Mouse (Mus musculus) neural tube, embryonic 15.5 days (tissue): ENCODE measurements around the gene Trim26. TPM values are rescaled to one million over a fixed set of nuclear protein-coding genes. Genes with fewer than 3 reads are reported as not detected.

Experiments used
- ATAC-seq: fragments of 200-750 bp; cut with Nextera tagmentation; 2 replicates; pipeline ENCODE4 v1.8.0; 2017; ENCODE audit warnings: mild to moderate bottlenecking, moderate TSS enrichment, moderate library complexity; ENCODE audit not compliant: low FRiP score
- H3K27ac ChIP-seq: fragments of 300-500 bp; sonication (generic); replicated peaks from 2 replicates; pipeline ENCODE4 v1.5.1; 2015; ENCODE audit warnings: mild to moderate bottlenecking, inconsistent platforms
- H3K27me3 ChIP-seq: fragments of 300-500 bp; sonication (generic); replicated peaks from 2 replicates; pipeline ENCODE4 v1.6.1; 2015; ENCODE audit warnings: inconsistent platforms
- H3K36me3 ChIP-seq: fragments of 300-500 bp; sonication (generic); 2 replicates; pipeline ENCODE4 v1.6.1; 2015; ENCODE audit warnings: inconsistent platforms
- H3K4me1 ChIP-seq: fragments of 300-500 bp; sonication (generic); 2 replicates; pipeline ENCODE4 v1.6.1; 2015; ENCODE audit warnings: inconsistent platforms
- H3K4me2 ChIP-seq: fragments of 300-500 bp; sonication (generic); 2 replicates; pipeline ENCODE4 v1.6.1; 2015; ENCODE audit warnings: inconsistent platforms, mild to moderate bottlenecking, moderate library complexity
- H3K4me3 ChIP-seq: fragments of 300-500 bp; sonication (generic); replicated peaks from 2 replicates; pipeline ENCODE4 v1.5.1; 2015; ENCODE audit warnings: mild to moderate bottlenecking, inconsistent platforms
- H3K9ac ChIP-seq: fragments of 300-500 bp; sonication (generic); replicated peaks from 2 replicates; pipeline ENCODE4 v1.6.1; 2015; ENCODE audit warnings: mild to moderate bottlenecking, inconsistent platforms
- H3K9me3 ChIP-seq: fragments of 300-500 bp; sonication (generic); replicated peaks from 2 replicates; pipeline ENCODE4 v1.6.1; 2016; ENCODE audit warnings: inconsistent platforms
- WGBS: fragments of 180-500 bp; shearing (Covaris S2); methylation state at CpG from one replicate; pipeline ENCODE4 v1.1.7; 2015; ENCODE audit warnings: mixed read lengths; 5-methylcytosine and 5-hydroxymethylcytosine counted together
- polyA plus RNA-seq: library from polyadenylated mRNA; unstranded; fragments of >200 nt; fragmentation: Nextera tagmentation; extraction: Ambion mirVana; gene quantifications from 2 replicates; pipeline ENCODE4 v1.2.1, GENCODE M21; 2015

The Trim26 gene
- polyA plus RNA-seq, 1 experiment from 2014 or later = 51.2 TPM

DNA sequence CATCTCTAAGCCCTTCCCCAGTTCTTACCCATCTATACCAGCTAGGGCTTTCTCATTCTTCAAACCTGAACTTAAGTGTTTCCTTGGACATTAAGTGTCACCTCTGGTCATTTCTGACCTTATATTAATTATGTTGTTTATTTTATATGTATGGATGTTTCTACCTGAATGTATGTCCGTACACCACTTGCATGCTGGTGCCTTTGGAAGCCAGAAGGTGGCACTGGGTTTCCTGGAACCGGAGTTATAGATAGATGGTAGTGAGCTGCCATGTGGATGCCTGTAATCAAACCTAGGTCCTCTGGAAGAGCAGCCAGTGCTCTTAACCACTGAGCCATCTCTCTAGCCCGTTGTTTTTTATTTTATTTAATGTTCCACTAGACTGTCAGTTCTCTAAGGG is 18.6 kb downstream of the Trim26 start:
- Histone ChIP-seq H3K4me2 (no peak overlapping the region), H3K9ac (no peak overlapping the region), H3K27me3 (no peaks in the 10 kb centered on the region), H3K27ac (no peak overlapping the region), H3K9me3 (no peaks in the 10 kb centered on the region), H3K4me3 (no peak overlapping the region), H3K36me3 (peaks cover 93% of the 10 kb centered on the region), H3K4me1 (no peaks in the 10 kb centered on the region)
- 92% methylated on average over 3 of the region's 3 CpGs for WGBS
- ATAC-seq = no peak

DNA sequence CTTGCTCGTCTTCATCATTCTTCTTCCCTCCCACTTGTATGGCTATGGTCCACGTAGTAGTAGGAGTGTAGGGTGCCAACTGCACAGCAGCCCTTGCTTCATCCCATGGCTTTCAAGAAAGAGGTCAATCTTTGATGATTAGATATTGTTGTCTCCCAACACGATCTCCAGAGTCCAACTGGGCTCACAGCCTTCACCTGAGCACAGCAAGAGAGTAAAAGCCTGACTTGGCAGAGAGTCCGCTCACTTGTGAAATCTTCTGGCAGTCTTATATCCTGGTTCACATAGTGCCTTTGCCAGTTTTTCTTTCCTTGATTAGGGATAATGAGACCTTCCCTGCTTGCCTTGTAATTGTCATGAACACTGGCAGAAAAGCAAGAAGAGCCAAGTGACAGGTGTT is 19.3 kb downstream of the Trim26 start:
- no peak overlapping the region for H3K4me3 ChIP-seq
- H3K9me3 ChIP-seq = no peaks in the 10 kb centered on the region
- H3K9ac ChIP-seq = no peak overlapping the region
- no peak for ATAC-seq
- H3K27me3 ChIP-seq = no peaks in the 10 kb centered on the region
- no peaks in the 10 kb centered on the region for H3K4me1 ChIP-seq
- 97% methylated on average over 4 of the region's 4 CpGs for WGBS
- H3K4me2 ChIP-seq = no peak overlapping the region
- peaks cover 86% of the 10 kb centered on the region for H3K36me3 ChIP-seq
- H3K27ac ChIP-seq = no peak overlapping the region

DNA sequence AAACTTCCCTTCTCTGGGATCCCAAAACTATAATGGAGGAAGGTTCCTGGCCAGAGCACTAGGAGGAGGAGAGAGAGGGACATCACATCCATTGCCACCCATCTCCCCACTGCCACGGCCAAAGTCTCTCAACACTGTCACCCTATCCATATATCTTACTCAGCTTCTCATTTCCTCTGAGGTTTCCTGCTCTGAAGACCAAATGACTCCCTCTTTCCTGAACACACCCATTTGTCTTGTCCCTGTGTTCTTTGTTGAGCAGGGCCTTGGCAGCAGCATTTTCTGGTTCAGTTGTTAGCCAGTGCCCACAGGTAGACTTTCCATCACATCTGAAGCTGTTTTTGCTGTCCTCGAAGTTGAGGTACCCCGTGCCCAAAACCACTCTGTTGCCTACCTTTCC is 21.2 kb downstream of the Trim26 start:
- ATAC-seq = no peak
- no peaks in the 10 kb centered on the region for H3K4me1 ChIP-seq
- H3K9ac ChIP-seq = no peak overlapping the region
- H3K4me2 ChIP-seq = no peak overlapping the region
- WGBS = 94% methylated on average over 3 of the region's 3 CpGs
- H3K9me3 ChIP-seq = no peaks in the 10 kb centered on the region
- peaks cover 66% of the 10 kb centered on the region for H3K36me3 ChIP-seq
- H3K27me3 ChIP-seq = no peaks in the 10 kb centered on the region
- no peak overlapping the region for H3K27ac ChIP-seq
- no peak overlapping the region for H3K4me3 ChIP-seq

DNA sequence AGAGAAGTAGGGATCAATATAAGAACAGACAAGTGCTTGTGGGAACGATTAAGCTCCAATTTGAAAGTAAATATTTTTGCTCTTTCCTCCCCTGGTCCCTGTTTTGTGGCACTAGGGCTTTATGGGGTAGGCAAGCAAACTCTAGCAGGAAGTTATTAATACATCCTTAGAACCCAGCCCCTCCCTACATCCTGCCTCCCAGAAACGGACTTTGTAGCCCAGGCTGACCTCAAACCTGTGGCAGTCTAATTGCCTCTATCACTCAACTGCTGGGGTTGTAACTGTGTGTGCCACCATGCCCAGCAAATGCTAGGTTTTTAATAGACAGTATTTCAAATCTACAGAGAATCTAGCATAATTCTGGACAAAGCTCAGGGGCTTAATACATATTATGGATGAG is 24.7 kb downstream of the Trim26 start:
- Histone ChIP-seq H3K27me3 (peaks cover under 1% of the 10 kb centered on the region), H3K4me1 (peaks cover 2% of the 10 kb centered on the region), H3K36me3 (peaks cover 35% of the 10 kb centered on the region), H3K9me3 (no peaks in the 10 kb centered on the region), H3K4me3 (no peak overlapping the region), H3K27ac (no peak overlapping the region), H3K4me2 (no peak overlapping the region), H3K9ac (no peak overlapping the region)
- WGBS = 65% methylated on average over 2 of the region's 2 CpGs
- no peak for ATAC-seq

DNA sequence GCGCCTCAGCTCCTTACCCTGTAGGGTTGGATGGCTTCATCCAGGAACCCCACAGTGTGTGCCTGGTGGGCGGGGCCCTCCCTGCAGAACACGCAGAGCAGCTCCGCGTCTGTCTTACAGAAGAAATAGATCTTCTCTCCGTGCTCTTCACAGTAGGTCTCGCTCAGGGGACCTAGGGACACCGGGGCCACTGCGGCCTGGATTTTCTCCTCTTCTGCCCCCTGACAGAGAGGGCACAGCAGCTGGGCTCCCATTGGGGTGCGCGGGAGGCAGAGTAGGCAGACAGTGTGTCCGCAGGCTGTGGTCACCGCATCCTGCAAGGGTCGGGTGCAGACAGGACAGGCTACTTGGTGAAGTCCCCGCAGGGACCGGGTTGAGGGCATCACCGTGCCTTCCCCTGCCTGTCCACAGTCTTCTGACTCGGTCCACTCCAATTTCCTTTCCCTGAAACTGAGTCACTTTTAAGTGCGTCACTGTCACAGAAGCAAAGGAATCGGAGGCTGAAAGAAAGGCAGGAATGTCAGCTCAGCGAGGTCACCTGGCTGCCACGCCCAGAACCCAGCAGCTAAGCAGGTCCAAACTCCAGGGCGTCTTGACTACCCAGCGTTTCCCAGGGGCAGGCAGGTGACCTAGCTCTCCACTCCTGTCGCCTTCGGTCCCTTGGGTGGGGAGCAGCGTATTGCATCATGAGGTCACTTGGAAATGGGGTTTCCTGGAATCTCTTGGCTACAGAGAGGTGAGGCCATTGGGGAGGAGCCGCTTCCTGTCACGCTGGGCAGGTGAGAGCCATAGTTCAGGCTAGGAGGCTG is 30.0 kb downstream of the Trim26 start, which contains the start of gene Trim15:
Trim15 (minus strand) TSS at position 492 of the 809 bp plus-strand sequence.
- Histone ChIP-seq H3K4me2 (peak within 1 kb of the TSS; percentile 54), H3K4me3 (peak within 1 kb of the TSS; percentile 26), H3K36me3 (no peaks in the 10 kb centered on the region), H3K4me1 (peaks cover 9% of the 10 kb centered on the region), H3K27me3 (peaks cover 8% of the 10 kb centered on the region), H3K27ac (no peak within 1 kb of the TSS), H3K9ac (0 out of 2 replicates have a peak within 1 kb of the TSS, but pooled peaks have one; percentile 15), H3K9me3 (no peaks in the 10 kb centered on the region)
- peak; percentile 54 for ATAC-seq
- WGBS = 12% methylated on average over 29 of the region's 29 CpGs

DNA sequence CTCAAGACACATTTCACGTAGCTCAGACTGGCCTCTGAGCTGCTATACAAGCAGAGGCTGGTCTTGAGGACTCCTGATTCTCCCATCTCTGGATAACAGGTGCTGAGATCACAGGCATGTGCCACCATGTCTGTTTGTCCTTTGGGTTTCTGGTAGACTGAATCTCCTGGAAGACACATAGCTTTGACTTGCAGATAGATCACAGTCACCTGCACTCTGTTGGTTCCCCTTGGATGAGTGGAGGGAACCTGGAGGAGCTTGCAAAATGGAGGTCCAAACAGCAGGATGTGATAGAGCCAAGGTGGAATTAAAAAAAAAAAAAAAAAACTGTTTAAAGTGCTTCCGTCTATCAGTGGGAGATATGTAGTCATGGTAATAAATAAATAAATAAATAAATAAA is 31.9 kb downstream of the Trim26 start:
- no peak overlapping the region for H3K9ac ChIP-seq
- ATAC-seq = no peak
- 79% methylated on average over 2 of the region's 2 CpGs for WGBS
- no peak overlapping the region for H3K4me2 ChIP-seq
- peaks cover 9% of the 10 kb centered on the region for H3K4me1 ChIP-seq
- peaks cover 8% of the 10 kb centered on the region for H3K27me3 ChIP-seq
- no peak overlapping the region for H3K27ac ChIP-seq
- H3K4me3 ChIP-seq = no peak overlapping the region
- no peaks in the 10 kb centered on the region for H3K9me3 ChIP-seq
- H3K36me3 ChIP-seq = no peaks in the 10 kb centered on the region

DNA sequence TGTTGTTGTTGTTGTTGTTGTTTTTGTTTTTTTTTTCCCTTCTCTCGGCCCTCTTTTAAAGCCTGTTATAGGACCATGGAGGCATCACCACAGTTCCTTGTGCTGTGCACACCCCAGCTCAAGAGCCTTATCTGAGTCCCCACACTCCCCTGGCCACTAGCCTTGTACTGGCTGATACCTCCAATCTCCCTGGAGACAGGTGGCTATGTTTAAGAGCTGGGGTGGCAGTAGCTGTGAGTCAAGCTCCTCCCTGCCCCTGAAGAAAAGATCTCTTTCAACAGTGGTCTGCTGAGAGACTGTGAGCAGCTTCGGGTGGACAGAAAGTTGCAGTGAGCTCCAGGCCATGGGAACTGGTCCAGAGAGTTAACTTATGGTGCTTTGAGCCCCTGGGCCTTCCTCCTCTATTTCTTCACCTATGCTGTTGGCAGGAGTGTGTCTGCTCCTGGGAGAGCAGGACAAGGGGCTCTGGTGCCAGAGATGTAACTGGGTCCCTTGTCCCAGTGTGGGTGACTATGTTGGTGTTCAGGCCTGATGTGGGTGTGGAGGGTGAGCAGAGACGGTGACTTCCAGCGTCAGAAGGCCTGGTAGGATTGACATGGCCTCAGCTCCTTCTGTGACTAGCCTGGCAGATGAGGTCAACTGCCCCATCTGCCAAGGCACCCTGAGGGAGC is 32.5 kb downstream of the Trim26 start, which contains the start of gene Trim10:
Trim10 (plus strand) TSS at position 291 of the 671 bp plus-strand sequence.
- no peak for ATAC-seq
- no peaks in the 10 kb centered on the region for H3K36me3 ChIP-seq
- no peak within 1 kb of the TSS for H3K9ac ChIP-seq
- H3K9me3 ChIP-seq = no peaks in the 10 kb centered on the region
- H3K4me1 ChIP-seq = peaks cover 9% of the 10 kb centered on the region
- no peak within 1 kb of the TSS for H3K4me2 ChIP-seq
- WGBS = 78% methylated on average over 4 of the region's 4 CpGs
- H3K4me3 ChIP-seq = no peak within 1 kb of the TSS
- H3K27ac ChIP-seq = no peak within 1 kb of the TSS
- H3K27me3 ChIP-seq = peaks cover 8% of the 10 kb centered on the region

DNA sequence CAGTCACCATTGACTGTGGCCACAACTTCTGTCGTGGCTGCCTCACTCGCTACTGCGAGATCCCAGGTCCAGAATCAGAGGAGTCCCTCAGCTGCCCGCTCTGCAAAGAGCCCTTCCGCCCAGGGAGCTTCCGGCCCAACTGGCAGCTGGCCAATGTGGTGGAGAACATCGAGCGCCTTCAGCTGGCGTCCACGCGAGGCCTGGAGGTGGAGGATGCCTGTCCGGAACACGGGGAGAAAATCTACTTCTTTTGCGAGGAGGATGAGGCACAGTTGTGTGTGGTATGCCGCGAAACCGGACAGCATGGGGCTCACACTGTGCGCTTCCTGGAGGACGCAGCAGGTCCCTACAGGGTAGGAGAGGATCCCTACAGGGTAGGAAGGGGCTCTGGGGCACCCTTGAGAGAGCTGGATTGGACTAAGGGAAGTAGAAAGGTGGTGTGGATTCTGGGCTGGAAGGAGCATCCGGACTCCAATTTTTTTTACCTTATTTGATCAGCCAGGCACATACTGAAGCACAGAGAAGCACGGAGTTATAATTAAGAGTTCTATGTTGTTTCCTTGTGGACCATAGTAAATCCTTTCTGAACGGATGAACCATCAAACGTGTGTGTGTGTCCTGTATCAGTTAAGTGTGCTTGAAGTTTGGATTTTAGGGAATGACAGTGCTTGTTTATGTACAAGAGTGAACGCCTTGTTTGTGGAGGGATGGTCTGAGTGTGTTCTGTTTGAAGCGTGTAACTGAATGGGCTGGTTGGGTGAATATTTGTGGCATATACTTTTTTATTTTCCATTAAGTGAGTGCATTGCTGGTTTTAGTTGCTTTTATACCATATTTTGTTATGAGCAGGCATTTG is 33.2 kb downstream of the Trim26 start:
- H3K9ac ChIP-seq = no peak overlapping the region
- ATAC-seq = no peak
- peaks cover 9% of the 10 kb centered on the region for H3K4me1 ChIP-seq
- no peak overlapping the region for H3K4me3 ChIP-seq
- H3K27ac ChIP-seq = no peak overlapping the region
- no peaks in the 10 kb centered on the region for H3K9me3 ChIP-seq
- WGBS = 82% methylated on average over 25 of the region's 25 CpGs
- no peak overlapping the region for H3K4me2 ChIP-seq
- peaks cover 8% of the 10 kb centered on the region for H3K27me3 ChIP-seq
- no peaks in the 10 kb centered on the region for H3K36me3 ChIP-seq

DNA sequence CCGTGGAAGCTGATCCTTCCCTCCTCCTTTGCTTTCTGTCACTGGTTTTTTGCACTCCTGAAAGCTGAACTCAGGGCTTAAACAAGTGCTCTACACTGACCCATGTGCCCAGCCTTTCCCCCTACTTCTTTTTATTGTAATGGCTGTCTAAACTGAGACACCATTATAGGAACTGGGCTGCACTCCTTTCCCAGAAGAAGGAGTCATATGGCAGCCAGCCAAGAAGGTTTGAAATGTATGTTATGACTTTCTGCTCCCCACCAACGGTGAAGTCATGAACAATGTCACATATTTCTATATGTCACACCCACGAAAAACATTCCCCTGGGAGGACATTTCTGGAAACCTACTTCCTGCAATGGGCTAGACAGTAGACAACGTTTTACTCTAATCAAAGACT is 37.7 kb downstream of the Trim26 start:
- no peak overlapping the region for H3K4me3 ChIP-seq
- no peaks in the 10 kb centered on the region for H3K4me1 ChIP-seq
- H3K9ac ChIP-seq = no peak overlapping the region
- no peak overlapping the region for H3K4me2 ChIP-seq
- no peak for ATAC-seq
- no peaks in the 10 kb centered on the region for H3K36me3 ChIP-seq
- 69% methylated on average over 4 of the region's 4 CpGs for WGBS
- no peaks in the 10 kb centered on the region for H3K9me3 ChIP-seq
- H3K27me3 ChIP-seq = no peaks in the 10 kb centered on the region
- no peak overlapping the region for H3K27ac ChIP-seq

DNA sequence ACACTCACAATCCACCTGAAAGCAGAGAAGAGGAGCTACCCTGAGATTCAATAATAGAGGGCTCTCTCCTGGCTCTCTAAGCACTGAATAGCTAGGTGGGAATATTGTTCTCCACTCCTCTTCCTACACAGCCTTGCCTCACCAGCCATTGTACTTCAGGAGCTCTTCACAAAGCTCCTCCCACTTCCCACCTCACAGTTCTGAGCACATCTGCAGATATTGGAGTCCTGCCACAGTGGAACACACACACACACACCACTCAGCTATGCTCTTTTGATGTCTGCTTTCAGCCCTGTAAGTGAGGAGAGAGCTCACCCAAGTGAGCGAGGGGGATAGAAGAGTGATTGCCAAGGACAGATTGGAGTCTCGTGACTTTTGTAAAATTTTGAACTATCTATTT is 46.4 kb downstream of the Trim26 start:
- no peak for ATAC-seq
- Histone ChIP-seq H3K27me3 (no peaks in the 10 kb centered on the region), H3K9ac (no peak overlapping the region), H3K36me3 (no peaks in the 10 kb centered on the region), H3K27ac (no peak overlapping the region), H3K4me2 (no peak overlapping the region), H3K4me1 (no peaks in the 10 kb centered on the region), H3K9me3 (no peaks in the 10 kb centered on the region), H3K4me3 (no peak overlapping the region)
- 82% methylated on average over 2 of the region's 2 CpGs for WGBS

DNA sequence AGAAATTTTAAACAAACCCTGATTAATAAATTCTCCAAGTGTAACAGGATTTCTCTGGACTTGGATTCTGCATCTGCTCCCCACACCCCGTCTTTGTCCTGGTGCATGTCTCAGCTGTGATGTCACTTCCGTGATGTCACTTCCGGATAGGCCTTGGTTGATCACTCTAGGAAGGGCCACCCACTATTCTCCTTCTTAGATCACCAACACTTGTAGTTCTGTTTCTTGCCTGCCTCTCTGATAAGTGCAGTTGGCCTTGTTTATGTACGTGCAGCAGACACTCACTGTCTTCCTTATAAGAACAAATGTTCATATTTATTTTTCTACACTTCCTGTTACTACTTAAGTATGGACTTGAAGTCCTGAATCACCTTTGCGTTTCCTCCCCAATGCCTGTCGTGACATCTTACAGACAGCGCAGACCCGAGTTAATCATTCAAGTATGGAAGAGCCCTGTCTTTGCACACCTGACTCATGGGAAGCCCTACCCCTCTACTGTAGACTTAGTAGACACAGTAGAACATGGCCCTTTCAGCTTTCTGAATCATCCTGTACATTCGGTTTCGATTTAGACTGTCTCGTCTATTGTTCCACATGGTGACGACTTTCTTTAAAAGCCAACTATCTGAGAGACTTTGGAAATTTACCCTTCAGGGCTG is 48.3 kb downstream of the Trim26 start:
- WGBS = 94% methylated on average over 12 of the region's 12 CpGs
- H3K9me3 ChIP-seq = no peaks in the 10 kb centered on the region
- no peak overlapping the region for H3K27ac ChIP-seq
- no peaks in the 10 kb centered on the region for H3K27me3 ChIP-seq
- H3K9ac ChIP-seq = no peak overlapping the region
- no peaks in the 10 kb centered on the region for H3K36me3 ChIP-seq
- H3K4me2 ChIP-seq = no peak overlapping the region
- ATAC-seq = no peak
- H3K4me1 ChIP-seq = no peaks in the 10 kb centered on the region
- no peak overlapping the region for H3K4me3 ChIP-seq
